In the genomic region with DNA sequence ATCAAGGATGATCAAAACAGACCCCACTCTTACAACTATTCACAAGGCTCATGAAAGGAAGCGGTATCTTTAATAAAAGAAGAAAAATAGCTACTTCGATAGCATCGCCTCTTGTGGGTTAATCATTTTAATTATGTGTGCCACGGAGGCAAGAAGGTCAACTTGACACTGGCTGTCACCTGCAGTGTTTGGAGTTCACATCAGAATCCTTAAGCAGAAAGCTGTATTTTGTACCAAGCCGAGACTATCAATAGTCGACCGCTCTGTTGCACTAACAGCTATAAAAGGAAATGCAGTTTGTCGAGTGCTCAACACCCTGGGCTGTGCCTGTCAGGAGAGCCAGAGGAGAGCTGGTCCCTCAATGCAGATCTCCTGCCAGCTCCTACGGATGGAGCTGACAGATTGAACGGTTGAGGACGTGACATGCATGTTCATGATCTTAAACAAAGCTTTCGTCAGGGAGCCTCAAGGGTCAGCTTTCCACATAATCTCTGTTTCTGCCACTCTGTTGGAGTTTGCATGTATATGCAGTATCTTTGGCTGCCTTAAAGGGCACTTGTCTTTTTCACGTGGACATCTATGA, we compare ENCODE assay signal across 10 mouse cellular contexts.
DNase-seq lines count a peak whose midpoint lies in the region; ATAC-seq lines count a peak whose summit lies in the region.
"Had no signal": no experiment of that assay in that cellular context is flagged by ENCODE, and none has a peak within 500 bp of the region (broad histone marks: within the 10 kb centered on the region; RNA-seq: fewer than 3 reads in every experiment).

No protein-coding gene starts in this region.

- no peaks in the 10 kb centered on the region for H3K36me3 ChIP-seq in forebrain, embryonic 16.5 days (ENCODE audit: control insufficient read depth, insufficient read depth)
- H3K36me3 ChIP-seq in limb, embryonic 12.5 days, result no peaks in the 10 kb centered on the region
- H3K36me3 ChIP-seq: embryonic facial prominence, embryonic 15.5 days had no signal

- H3K4me1 ChIP-seq in forebrain, embryonic 16.5 days (replicated peaks; ENCODE audit: control insufficient read depth, insufficient read depth, low read length), result peaks cover 26% of the 10 kb centered on the region
- peaks cover 42% of the 10 kb centered on the region for H3K4me1 ChIP-seq in limb, embryonic 12.5 days (replicated peaks)

- H3K9me3 ChIP-seq in forebrain, embryonic 16.5 days (ENCODE audit: control insufficient read depth, low read length), result no peaks in the 10 kb centered on the region
- H3K9me3 ChIP-seq in limb, embryonic 12.5 days, result no peaks in the 10 kb centered on the region
- H3K9me3 ChIP-seq: embryonic facial prominence, embryonic 15.5 days had no signal

- H3K27ac ChIP-seq in forebrain, embryonic 16.5 days (ENCODE audit: low read length), result peak overlapping the region; percentile 68
- H3K27ac ChIP-seq in limb, embryonic 12.5 days, result peak overlapping the region; percentile 76; the same call in 1 of the 2 replicates
- H3K27ac ChIP-seq: embryonic facial prominence, embryonic 15.5 days had no signal

- no peak for DNase-seq in frontal cortex, postnatal 10 days (ENCODE audit: low spot score in 2 of 2)
- peak; percentile 19 for DNase-seq in Muller cell, postnatal 12 days (ENCODE audit: inconsistent ontology term)
- no peak for DNase-seq in lung, postnatal 10 days
- no peak for DNase-seq in spleen, adult 18-20 months
- DNase-seq: lung, adult 2 months had no signal

- WGBS in forebrain, embryonic 16.5 days, result 9% methylated on average over 13 of the region's 13 CpGs
- WGBS in limb, embryonic 12.5 days, result 40% methylated on average over 13 of the region's 13 CpGs

- 0 out of 2 replicates have a peak overlapping the region, but pooled peaks have one; percentile 10 for H3K4me2 ChIP-seq in forebrain, embryonic 16.5 days (ENCODE audit: low read length)
- H3K4me2 ChIP-seq in limb, embryonic 12.5 days, result no peak overlapping the region
- H3K4me2 ChIP-seq: embryonic facial prominence, embryonic 15.5 days had no signal

- H3K4me3 ChIP-seq in forebrain, embryonic 16.5 days (replicated peaks; ENCODE audit: low read length), result no peak overlapping the region
- H3K4me3 ChIP-seq in limb, embryonic 12.5 days (replicated peaks), result no peak overlapping the region
- H3K4me3 ChIP-seq: embryonic facial prominence, embryonic 15.5 days had no signal

- H3K27me3 ChIP-seq in forebrain, embryonic 16.5 days (replicated peaks; ENCODE audit: control insufficient read depth, insufficient read depth, low read length), result no peaks in the 10 kb centered on the region
- H3K27me3 ChIP-seq in limb, embryonic 12.5 days, result no peaks in the 10 kb centered on the region
- H3K27me3 ChIP-seq: embryonic facial prominence, embryonic 15.5 days had no signal

- peak; percentile 86 for ATAC-seq in frontal cortex, adult (ENCODE audit: low TSS enrichment)
- peak; percentile 95 for ATAC-seq in forebrain, embryonic 16.5 days
- no peak for ATAC-seq in limb, embryonic 12.5 days (ENCODE audit: insufficient number of reproducible peaks, insufficient read depth, low FRiP score, low TSS enrichment, low read depth)
- ATAC-seq in inflammation-experienced regulatory T-cells, adult 6 months, result no peak

- H3K9ac ChIP-seq in forebrain, embryonic 16.5 days (replicated peaks; ENCODE audit: low read depth, low read length), result no peak overlapping the region
- no peak overlapping the region for H3K9ac ChIP-seq in limb, embryonic 12.5 days (replicated peaks)
- H3K9ac ChIP-seq: embryonic facial prominence, embryonic 15.5 days had no signal

Comparison
In these comparisons a context has a peak if more than half of its experiments do, and no peak if none do; other contexts are left out.
1. ATAC-seq: peak in frontal cortex, adult (single experiment) and forebrain, embryonic 16.5 days (single experiment); none in limb, embryonic 12.5 days (single experiment) and inflammation-experienced regulatory T-cells, adult 6 months (single experiment).